Mouse (Mus musculus) midbrain, postnatal 0 days (tissue): Measurements from ENCODE around the gene Gm36210. TPM values are rescaled to one million over a fixed set of nuclear protein-coding genes. Genes with fewer than 3 reads are reported as not detected.
A peak's percentile ranks its signal among the peaks of the same experiment; 100 is the strongest.

Experiments
- ATAC-seq: fragments of 200-750 bp; cut with Nextera tagmentation; 2 replicates; pipeline ENCODE4 v1.8.0; 2017; ENCODE audit warnings: moderate number of reproducible peaks, mild to moderate bottlenecking, moderate TSS enrichment, moderate library complexity; ENCODE audit not compliant: low FRiP score
- DNase-seq: peaks from one replicate; pipeline ENCODE4 v3.0.0-alpha.2; 2015; ENCODE audit warnings: low spot score
- H3K27ac ChIP-seq: fragments of 300-500 bp; sonication (generic); 2 replicates; pipeline ENCODE4 v1.5.1; 2014; ENCODE audit warnings: low read depth, mild to moderate bottlenecking, low read length, mixed read lengths
- H3K27me3 ChIP-seq: fragments of 300-500 bp; sonication (generic); 2 replicates; pipeline ENCODE4 v1.6.1; 2014; ENCODE audit warnings: low read length, control low read depth, mixed read lengths; ENCODE audit not compliant: insufficient read depth
- H3K36me3 ChIP-seq: fragments of 300-500 bp; sonication (generic); 2 replicates; pipeline ENCODE4 v1.6.1; 2014; ENCODE audit warnings: low read length, control low read depth, mixed read lengths; ENCODE audit not compliant: insufficient read depth
- H3K4me1 ChIP-seq: fragments of 300-500 bp; sonication (generic); 2 replicates; pipeline ENCODE4 v1.6.1; 2014; ENCODE audit warnings: mild to moderate bottlenecking, control low read depth, antibody characterized with exemption, low read length, mixed read lengths; ENCODE audit not compliant: insufficient read depth
- H3K4me2 ChIP-seq: fragments of 300-500 bp; sonication (generic); 2 replicates; pipeline ENCODE4 v1.6.1; 2014; ENCODE audit warnings: low read depth, mild to moderate bottlenecking, low read length, mixed read lengths; ENCODE audit not compliant: poor library complexity, severe bottlenecking
- H3K4me3 ChIP-seq: fragments of 300-500 bp; sonication (generic); 2 replicates; pipeline ENCODE4 v1.5.1; 2014; ENCODE audit warnings: low read depth, mild to moderate bottlenecking, low read length, moderate library complexity
- H3K9ac ChIP-seq: fragments of 300-500 bp; sonication (generic); replicated peaks from 2 replicates; pipeline ENCODE4 v1.6.1; 2014; ENCODE audit warnings: mild to moderate bottlenecking, low read length, moderate library complexity, mixed read lengths; ENCODE audit not compliant: poor library complexity, severe bottlenecking
- H3K9me3 ChIP-seq: fragments of 300-500 bp; sonication (generic); 2 replicates; pipeline ENCODE4 v1.6.1; 2016; ENCODE audit warnings: low read length, control low read depth
- CTCF ChIP-seq: IDR thresholded peaks from 2 replicates; pipeline ENCODE4 v1.5.1; 2016; ENCODE audit warnings: antibody characterized with exemption, mild to moderate bottlenecking
- whole genome bisulfite sequencing: fragments of 180-500 bp; shearing (Covaris S2); extraction: QIAGEN DNeasy Blood & Tissue Kit; methylation state at CpG from one replicate; pipeline ENCODE4 v1.1.7; 2014; 5-methylcytosine and 5-hydroxymethylcytosine counted together
- polyA plus RNA-seq: library from polyadenylated mRNA; unstranded; fragments of >200 nt; fragmentation: Nextera tagmentation; extraction: Ambion mirVana; gene quantifications from 2 replicates; pipeline ENCODE4 v1.2.1, GENCODE M21; 2015
- total RNA-seq: library from RNA; depleted of rRNA; stranded (reverse); fragments of >200 nt; gene quantifications from 2 replicates; pipeline ENCODE4 v1.2.3, GENCODE M21; 2014

Gm36210 gene
- total and polyA plus RNA-seq, 2 experiments from 2014 or later = 0.32 TPM; not detected in 1

DNA sequence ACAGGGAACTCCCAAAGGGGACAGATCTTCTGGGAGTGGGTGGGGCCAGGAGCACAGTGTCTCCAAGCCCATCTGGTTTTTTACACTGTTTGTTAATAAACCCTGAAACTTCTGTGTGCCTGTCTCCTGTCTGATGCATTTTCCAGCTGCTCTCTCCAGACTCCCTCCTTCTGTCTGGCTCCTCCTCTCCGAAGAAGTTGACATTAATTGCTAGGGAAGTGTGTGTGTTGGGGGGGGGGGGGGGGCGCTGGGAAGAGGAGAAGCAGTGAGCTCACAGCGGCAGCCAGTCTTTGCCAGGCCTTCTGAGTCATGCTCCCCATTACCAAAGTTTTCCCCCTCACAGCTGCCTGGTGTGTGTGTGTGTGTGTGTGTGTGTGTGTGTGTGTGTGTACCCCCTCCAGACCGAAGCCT is 18.6 kb upstream of the Gm36210 start:
- Histone ChIP-seq H3K4me3 (no peak overlapping the region), H3K4me1 (peaks cover 35% of the 10 kb centered on the region), H3K27me3 (no peaks in the 10 kb centered on the region), H3K9ac (no peak overlapping the region), H3K36me3 (peaks cover 7% of the 10 kb centered on the region), H3K9me3 (no peaks in the 10 kb centered on the region), H3K4me2 (peak overlapping the region; percentile 88), H3K27ac (peak overlapping the region; percentile 99)
- WGBS = 7% methylated on average over 3 of the region's 4 CpGs
- no peak for TF ChIP-seq CTCF
- peak; percentile 42 for DNase-seq
- ATAC-seq = no peak

DNA sequence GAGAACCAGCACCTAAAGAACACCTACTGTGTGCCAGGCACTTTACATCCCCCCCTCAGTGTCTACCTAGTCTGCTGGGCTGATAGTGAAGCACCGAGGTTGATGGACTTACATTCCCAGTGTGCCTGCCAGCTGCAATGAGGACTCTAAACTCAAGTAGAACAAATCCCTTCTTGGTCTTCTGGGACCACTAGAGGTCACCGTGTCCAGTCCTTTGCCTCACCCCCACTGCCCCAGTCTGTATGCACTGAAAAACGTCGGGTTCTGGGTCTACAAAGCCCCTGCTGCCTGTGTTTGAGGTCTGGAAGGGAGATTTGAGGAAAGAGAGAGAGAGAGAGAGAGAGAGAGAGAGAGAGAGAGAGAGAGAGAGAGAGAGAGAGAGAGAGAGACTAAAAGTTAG is 18.2 kb upstream of the Gm36210 start:
- H3K27ac ChIP-seq = peak overlapping the region; percentile 99
- DNase-seq = peak; percentile 26
- whole genome bisulfite sequencing = 5% methylated on average over 4 of the region's 4 CpGs
- peak overlapping the region; percentile 40 for H3K4me3 ChIP-seq
- no peaks in the 10 kb centered on the region for H3K27me3 ChIP-seq
- peak overlapping the region; percentile 53 for H3K9ac ChIP-seq
- no peak for ATAC-seq
- H3K4me1 ChIP-seq = peaks cover 35% of the 10 kb centered on the region
- H3K4me2 ChIP-seq = peak overlapping the region; percentile 88
- H3K36me3 ChIP-seq = peaks cover 12% of the 10 kb centered on the region
- H3K9me3 ChIP-seq = no peaks in the 10 kb centered on the region
- peak; percentile 11; the same call in 1 of the 2 replicates for TF ChIP-seq CTCF

DNA sequence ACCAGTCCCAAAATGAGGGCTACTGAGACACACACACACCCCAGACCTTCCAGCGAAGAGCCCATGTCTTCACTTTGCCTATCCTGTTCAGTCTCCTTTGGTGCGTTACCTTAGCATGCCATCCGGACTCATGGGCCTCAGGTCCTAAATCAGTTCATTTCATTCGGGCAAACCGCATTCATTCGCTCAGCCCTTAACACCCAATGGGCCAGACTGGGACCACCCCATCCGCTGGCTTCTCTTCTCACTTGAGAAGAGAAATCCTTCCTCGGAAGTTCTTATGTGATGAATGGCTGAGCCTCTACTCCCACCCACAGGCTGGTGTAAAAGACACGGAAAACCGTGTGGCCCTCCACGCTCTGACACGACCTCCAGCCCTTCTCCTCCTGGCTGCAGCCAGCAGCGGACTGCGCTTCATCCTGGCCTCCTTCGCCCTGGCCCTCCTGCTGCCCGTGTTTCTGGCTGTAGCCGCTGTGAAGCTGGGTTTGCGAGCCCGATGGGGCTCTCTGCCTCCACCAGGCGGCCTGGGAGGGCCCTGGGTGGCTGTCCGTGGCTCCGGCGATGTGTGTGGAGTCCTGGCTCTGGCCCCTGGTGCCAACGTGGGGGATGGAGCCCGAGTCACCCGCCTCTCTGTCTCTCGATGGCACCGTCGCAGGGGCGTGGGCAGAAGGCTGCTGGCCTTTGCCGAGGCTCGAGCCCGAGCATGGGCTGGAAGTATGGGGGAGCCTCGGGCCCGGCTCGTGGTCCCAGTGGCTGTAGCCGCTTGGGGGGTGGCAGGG is 17.5 kb upstream of the Gm36210 start:
- peak overlapping the region; percentile 53 for H3K9ac ChIP-seq
- DNase-seq = peak; percentile 68
- H3K27ac ChIP-seq = peak overlapping the region; percentile 99
- H3K27me3 ChIP-seq = no peaks in the 10 kb centered on the region
- peaks cover 19% of the 10 kb centered on the region for H3K36me3 ChIP-seq
- peaks cover 35% of the 10 kb centered on the region for H3K4me1 ChIP-seq
- peak overlapping the region; percentile 40 for H3K4me3 ChIP-seq
- peak; percentile 1; the same call in 1 of the 2 replicates for ATAC-seq
- WGBS = 3% methylated on average over 37 of the region's 37 CpGs
- peak overlapping the region; percentile 88 for H3K4me2 ChIP-seq
- no peaks in the 10 kb centered on the region for H3K9me3 ChIP-seq
- TF ChIP-seq CTCF = peak; percentile 67

DNA sequence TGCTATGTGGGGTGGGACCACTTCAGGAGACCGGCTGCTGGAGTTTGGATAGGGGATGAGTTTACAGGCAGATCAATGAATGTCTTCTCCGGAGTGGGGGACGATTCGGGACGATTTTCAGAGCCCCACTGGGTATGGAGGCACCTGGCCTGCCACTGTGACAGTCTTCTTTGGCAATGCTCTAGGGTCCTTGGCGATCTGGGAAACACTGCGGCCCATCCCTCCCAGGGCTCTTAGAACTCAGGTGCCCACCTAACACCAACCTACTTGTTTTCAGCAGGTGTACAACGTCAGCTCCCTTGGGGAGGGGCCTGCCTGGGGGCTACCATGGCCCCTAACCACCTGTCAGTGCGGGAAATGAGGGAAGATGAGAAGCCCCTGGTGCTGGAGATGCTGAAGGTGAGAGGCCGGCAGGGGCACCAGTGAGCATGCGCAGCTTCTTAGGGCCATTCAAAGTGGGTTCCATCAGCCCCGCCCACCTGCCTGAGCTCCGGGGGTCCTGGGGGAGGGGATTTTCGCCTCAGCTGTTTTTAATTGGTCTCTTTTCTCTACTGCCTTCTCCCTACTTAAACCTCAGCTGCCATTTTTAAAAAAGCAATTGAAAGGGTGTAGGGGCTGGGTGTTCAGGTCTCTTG is 16.7 kb upstream of the Gm36210 start:
- peak overlapping the region; percentile 88 for H3K4me2 ChIP-seq
- peaks cover 23% of the 10 kb centered on the region for H3K36me3 ChIP-seq
- peak overlapping the region; percentile 99 for H3K27ac ChIP-seq
- H3K4me3 ChIP-seq = peak overlapping the region; percentile 40
- TF ChIP-seq CTCF = peak; percentile 72
- peak overlapping the region; percentile 61 for H3K9ac ChIP-seq
- no peaks in the 10 kb centered on the region for H3K9me3 ChIP-seq
- DNase-seq (peak; percentile 93), ATAC-seq (peak; percentile 62)
- peaks cover 35% of the 10 kb centered on the region for H3K4me1 ChIP-seq
- H3K27me3 ChIP-seq = no peaks in the 10 kb centered on the region
- under 1% methylated on average over 14 of the region's 14 CpGs for WGBS

DNA sequence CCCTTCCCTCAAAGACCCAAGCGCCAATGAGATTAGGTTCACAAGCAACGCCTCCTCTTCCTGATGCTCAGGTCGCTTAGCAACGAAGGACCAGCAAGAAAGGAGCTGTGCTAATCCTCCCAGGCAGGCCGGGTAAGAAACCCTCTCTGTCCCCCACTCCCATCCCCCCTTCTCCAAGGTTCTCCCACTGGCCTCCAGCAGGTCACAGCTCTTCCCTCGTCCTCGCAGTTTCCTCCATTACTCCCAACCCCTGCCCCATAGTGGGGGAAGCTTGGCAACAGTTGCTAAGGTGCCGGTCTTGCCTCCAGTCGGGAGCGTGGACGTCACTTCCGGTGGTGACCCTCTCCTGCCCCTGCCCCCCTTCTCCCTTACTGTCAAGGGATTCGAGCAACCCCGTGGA is 16.2 kb upstream of the Gm36210 start:
- no peaks in the 10 kb centered on the region for H3K27me3 ChIP-seq
- peaks cover 23% of the 10 kb centered on the region for H3K36me3 ChIP-seq
- H3K9ac ChIP-seq = peak overlapping the region; percentile 61
- WGBS = under 1% methylated on average over 14 of the region's 14 CpGs
- no peak for TF ChIP-seq CTCF
- H3K9me3 ChIP-seq = no peaks in the 10 kb centered on the region
- H3K27ac ChIP-seq = peak overlapping the region; percentile 99
- DNase-seq (peak; percentile 94), ATAC-seq (peak; percentile 88)
- peaks cover 35% of the 10 kb centered on the region for H3K4me1 ChIP-seq
- peak overlapping the region; percentile 40 for H3K4me3 ChIP-seq
- H3K4me2 ChIP-seq = peak overlapping the region; percentile 88
